Mouse (Mus musculus) midbrain, embryonic 10.5 days (tissue): ENCODE data around the gene Cox7b. TPM values are rescaled to one million over a fixed set of nuclear protein-coding genes. Genes with fewer than 3 reads are reported as not detected.
"Not testable (repeated sequence)": the region's sequence is repeated elsewhere in the genome, so short reads cannot be mapped to it uniquely, and the experiment has no call there.

Experiments used
- DNase-seq: peaks from one replicate; pipeline ENCODE4 v3.0.0-alpha.2; 2017; ENCODE audit warnings: low spot score
- H3K27ac ChIP-seq: fragments of 300-500 bp; sonication (generic); replicated peaks from 2 replicates; pipeline ENCODE4 v1.5.1; 2016; ENCODE audit warnings: mild to moderate bottlenecking
- H3K27me3 ChIP-seq: fragments of 300-500 bp; sonication (generic); 2 replicates; pipeline ENCODE4 v1.6.1; 2016; ENCODE audit warnings: low read depth, mild to moderate bottlenecking; ENCODE audit not compliant: poor library complexity, severe bottlenecking
- H3K36me3 ChIP-seq: fragments of 300-500 bp; sonication (generic); 2 replicates; pipeline ENCODE4 v1.6.1; 2016; ENCODE audit warnings: mild to moderate bottlenecking, moderate library complexity
- H3K4me1 ChIP-seq: fragments of 300-500 bp; sonication (generic); 2 replicates; pipeline ENCODE4 v1.6.1; 2016
- H3K4me3 ChIP-seq: fragments of 300-500 bp; sonication (generic); 2 replicates; pipeline ENCODE4 v1.5.1; 2016; ENCODE audit warnings: mild to moderate bottlenecking, moderate library complexity
- H3K9me3 ChIP-seq: fragments of 300-500 bp; sonication (generic); replicated peaks from 2 replicates; pipeline ENCODE4 v1.6.1; 2016; ENCODE audit warnings: mild to moderate bottlenecking
- WGBS: fragments of 180-500 bp; shearing (Covaris S2); methylation state at CpG from one replicate; pipeline ENCODE4 v1.1.7; 2016; 5-methylcytosine and 5-hydroxymethylcytosine counted together
- polyA plus RNA-seq: library from polyadenylated mRNA; unstranded; fragments of >200 nt; fragmentation: Nextera tagmentation; extraction: Ambion mirVana; gene quantifications from 2 replicates; pipeline ENCODE4 v1.2.1, GENCODE M21; 2016

Cox7b gene
- polyA plus RNA-seq, result 273 and 288 TPM in 2 replicates

- DNase-seq, result peak; percentile 75
- WGBS, result 17% methylated on average over 26 of the region's 26 CpGs
- H3K36me3 ChIP-seq, result peaks cover 26% of the 10 kb centered on the region
- H3K27me3 ChIP-seq, result peaks cover 5% of the 10 kb centered on the region; the same call in 1 of the 2 replicates
- H3K27ac ChIP-seq, result peak within 1 kb of the TSS; percentile 83
- no peaks in the 10 kb centered on the region for H3K4me1 ChIP-seq
- peak within 1 kb of the TSS; percentile 63 for H3K4me3 ChIP-seq
- H3K9me3 ChIP-seq, result no peaks in the 10 kb centered on the region
These were observed at the start of gene Cox7b for GRCm38 (mm10) chrX:106015571-106016322. Gene Cox7b, plus strand, starts transcription at chrX:106015700.

- peaks cover 49% of the 10 kb centered on the region for H3K36me3 ChIP-seq
- WGBS, result 84% methylated on average over 1 of the region's 1 CpGs
- H3K9me3 ChIP-seq, result no peaks in the 10 kb centered on the region
These were observed 13.9 kb upstream of the Cox7b start for GRCm38 (mm10) chrX:106001605-106002004.

GRCm38 (mm10) chrX:106010762-106011161 is 4.7 kb upstream of the Cox7b start:
- Histone ChIP-seq H3K36me3 (0 out of 2 replicates have a peak, but pooled peaks cover 3% of the 10 kb centered on the region), H3K27ac (peak overlapping the region; percentile 85), H3K4me1 (peaks cover 12% of the 10 kb centered on the region), H3K4me3 (peak overlapping the region; percentile 63), H3K9me3 (no peaks in the 10 kb centered on the region), H3K27me3 (peaks cover 7% of the 10 kb centered on the region; the same call in 1 of the 2 replicates)
- 19% methylated on average over 3 of the region's 3 CpGs for WGBS
- no peak for DNase-seq

More at GRCm38 (mm10) chrX:106001605-106002004, 13.9 kb upstream of the Cox7b start:
- H3K27ac ChIP-seq, result no peak overlapping the region
- DNase-seq, result no peak
- no peak overlapping the region for H3K4me3 ChIP-seq
- H3K4me1 ChIP-seq, result no peaks in the 10 kb centered on the region
- H3K27me3 ChIP-seq, result peaks cover 12% of the 10 kb centered on the region; the same call in 1 of the 2 replicates

- Histone ChIP-seq H3K27me3 (peaks cover 9% of the 10 kb centered on the region; the same call in 1 of the 2 replicates), H3K36me3 (no peaks in the 10 kb centered on the region), H3K27ac (peak within 1 kb of the TSS; percentile 85), H3K9me3 (no peaks in the 10 kb centered on the region), H3K4me1 (peaks cover 12% of the 10 kb centered on the region), H3K4me3 (peak within 1 kb of the TSS; percentile 63)
- peak; percentile 86 for DNase-seq
- 23% methylated on average over 45 of the region's 45 CpGs for WGBS
These were observed 3.9 kb upstream of the Cox7b start, which contains the start of gene Magt1 for GRCm38 (mm10) chrX:106011465-106012159. Gene Magt1, minus strand, starts transcription at chrX:106011906.

- peak overlapping the region; percentile 84 for H3K27ac ChIP-seq
- H3K4me3 ChIP-seq, result peak overlapping the region; percentile 63
- DNase-seq, result peak; percentile 12
- WGBS, result 73% methylated on average over 3 of the region's 3 CpGs
- H3K4me1 ChIP-seq, result peaks cover 12% of the 10 kb centered on the region
- no peaks in the 10 kb centered on the region for H3K9me3 ChIP-seq
- H3K36me3 ChIP-seq, result 0 out of 2 replicates have a peak, but pooled peaks cover 5% of the 10 kb centered on the region
- peaks cover 9% of the 10 kb centered on the region; the same call in 1 of the 2 replicates for H3K27me3 ChIP-seq
These were observed 2.9 kb upstream of the Cox7b start for GRCm38 (mm10) chrX:106012559-106012958.

- Histone ChIP-seq H3K4me1 (peaks cover 12% of the 10 kb centered on the region), H3K9me3 (no peaks in the 10 kb centered on the region), H3K36me3 (0 out of 2 replicates have a peak, but pooled peaks cover 6% of the 10 kb centered on the region), H3K27ac (no peak overlapping the region), H3K4me3 (no peak overlapping the region), H3K27me3 (peaks cover 9% of the 10 kb centered on the region; the same call in 1 of the 2 replicates)
- DNase-seq, result peak; percentile 18
- 23% methylated on average over 2 of the region's 2 CpGs for WGBS
These were observed 2.3 kb upstream of the Cox7b start for GRCm38 (mm10) chrX:106013217-106013616.

- DNase-seq, H3K4me1 ChIP-seq, H3K27me3 ChIP-seq, H3K27ac ChIP-seq, H3K9me3 ChIP-seq: not testable (repeated sequence)
- Histone ChIP-seq H3K36me3 (peaks cover 17% of the 10 kb centered on the region), H3K4me3 (peak overlapping the region; percentile 63; the same call in 1 of the 2 replicates)
- WGBS, result 66% methylated on average over 2 of the region's 2 CpGs
These were observed 641 bp upstream of the Cox7b start for GRCm38 (mm10) chrX:106014741-106015377.

GRCm38 (mm10) chrX:106017102-106017501 is 1.6 kb downstream of the Cox7b start:
- Histone ChIP-seq H3K4me1 (no peaks in the 10 kb centered on the region), H3K9me3 (no peaks in the 10 kb centered on the region), H3K27me3 (peaks cover 5% of the 10 kb centered on the region; the same call in 1 of the 2 replicates), H3K27ac (no peak overlapping the region), H3K36me3 (peaks cover 38% of the 10 kb centered on the region), H3K4me3 (0 out of 2 replicates have a peak overlapping the region, but pooled peaks have one; percentile 63)
- 95% methylated on average over 3 of the region's 3 CpGs for WGBS
- DNase-seq, result no peak

GRCm38 (mm10) chrX:106017516-106017915 is 2.0 kb downstream of the Cox7b start:
- Histone ChIP-seq H3K4me1 (no peaks in the 10 kb centered on the region), H3K36me3 (peaks cover 40% of the 10 kb centered on the region), H3K4me3 (no peak overlapping the region), H3K9me3 (no peaks in the 10 kb centered on the region), H3K27ac (no peak overlapping the region), H3K27me3 (peaks cover 5% of the 10 kb centered on the region; the same call in 1 of the 2 replicates)
- WGBS, result 81% methylated on average over 4 of the region's 4 CpGs
- no peak for DNase-seq

- peaks cover 6% of the 10 kb centered on the region for H3K36me3 ChIP-seq
- peaks cover 3% of the 10 kb centered on the region; the same call in 1 of the 2 replicates for H3K4me1 ChIP-seq
- H3K9me3 ChIP-seq, result no peaks in the 10 kb centered on the region
- peak within 1 kb of the TSS; percentile 83 for H3K27ac ChIP-seq
- H3K27me3 ChIP-seq, result peaks cover 23% of the 10 kb centered on the region
- DNase-seq, result peak; percentile 90
- H3K4me3 ChIP-seq, result peak within 1 kb of the TSS; percentile 58
- 18% methylated on average over 36 of the region's 36 CpGs for WGBS
These were observed 11.2 kb downstream of the Cox7b start, which contains the start of gene Atp7a for GRCm38 (mm10) chrX:106026418-106027342. Gene Atp7a, plus strand, starts transcription at chrX:106027276.

GRCm38 (mm10) chrX:106027343-106027674 is 11.8 kb downstream of the Cox7b start:
- H3K27me3 ChIP-seq, result peaks cover 26% of the 10 kb centered on the region
- no peaks in the 10 kb centered on the region for H3K36me3 ChIP-seq
- H3K27ac ChIP-seq, result peak overlapping the region; percentile 83
- H3K9me3 ChIP-seq, result no peaks in the 10 kb centered on the region
- H3K4me1 ChIP-seq, result peaks cover 3% of the 10 kb centered on the region; the same call in 1 of the 2 replicates
- no peak for DNase-seq
- WGBS, result 23% methylated on average over 8 of the region's 8 CpGs
- peak overlapping the region; percentile 58 for H3K4me3 ChIP-seq
